Mouse (Mus musculus) liver, embryonic 12.5 days (tissue): ENCODE measurements around the gene Eif3l. TPM values are rescaled to one million over a fixed set of nuclear protein-coding genes. Genes with fewer than 3 reads are reported as not detected.

ENCODE experiments used
- ATAC-seq: fragments of 200-750 bp; cut with Nextera tagmentation; 2 replicates; pipeline ENCODE4 v1.8.0; 2017; ENCODE audit warnings: moderate number of reproducible peaks, mild to moderate bottlenecking, moderate library complexity
- H3K27ac ChIP-seq: fragments of 300-500 bp; sonication (generic); 2 replicates; pipeline ENCODE4 v1.5.1; 2016; ENCODE audit warnings: mild to moderate bottlenecking
- H3K27me3 ChIP-seq: fragments of 300-500 bp; sonication (generic); replicated peaks from 2 replicates; pipeline ENCODE4 v1.6.1; 2016; ENCODE audit warnings: mild to moderate bottlenecking, moderate library complexity
- H3K36me3 ChIP-seq: fragments of 300-500 bp; sonication (generic); 2 replicates; pipeline ENCODE4 v1.6.1; 2016; ENCODE audit warnings: mild to moderate bottlenecking, moderate library complexity
- H3K4me1 ChIP-seq: fragments of 300-500 bp; sonication (generic); 2 replicates; pipeline ENCODE4 v1.6.1; 2016
- H3K4me2 ChIP-seq: fragments of 300-500 bp; sonication (generic); 2 replicates; pipeline ENCODE4 v1.6.1; 2016; ENCODE audit warnings: mild to moderate bottlenecking, moderate library complexity
- H3K4me3 ChIP-seq: fragments of 300-500 bp; sonication (generic); 2 replicates; pipeline ENCODE4 v1.5.1; 2016; ENCODE audit warnings: mild to moderate bottlenecking, moderate library complexity
- H3K9ac ChIP-seq: fragments of 300-500 bp; sonication (generic); 2 replicates; pipeline ENCODE4 v1.6.1; 2016; ENCODE audit warnings: mild to moderate bottlenecking, moderate library complexity
- H3K9me3 ChIP-seq: fragments of 300-500 bp; sonication (generic); replicated peaks from 2 replicates; pipeline ENCODE4 v1.6.1; 2016; ENCODE audit warnings: mild to moderate bottlenecking, moderate library complexity
- WGBS: fragments of 180-500 bp; shearing (Covaris S2); methylation state at CpG from one replicate; pipeline ENCODE4 v1.1.7; 2016; ENCODE audit not compliant: insufficient replicate concordance; 5-methylcytosine and 5-hydroxymethylcytosine counted together
- polyA plus RNA-seq: library from polyadenylated mRNA; unstranded; fragments of >200 nt; fragmentation: Nextera tagmentation; extraction: Ambion mirVana; gene quantifications from 2 replicates; pipeline ENCODE4 v1.2.1, GENCODE M21; 2016

Eif3l gene
- polyA plus RNA-seq, 1 experiment from 2014 or later, result 201 TPM

GRCm38 (mm10) chr15:79068416-79068815 is 6.6 kb upstream of the Eif3l start:
- peaks cover 61% of the 10 kb centered on the region for H3K4me1 ChIP-seq
- no peak overlapping the region for H3K4me3 ChIP-seq
- no peaks in the 10 kb centered on the region for H3K27me3 ChIP-seq
- 46% methylated on average over 3 of the region's 3 CpGs for WGBS
- no peaks in the 10 kb centered on the region for H3K36me3 ChIP-seq
- ATAC-seq, result peak; percentile 76
- no peaks in the 10 kb centered on the region for H3K9me3 ChIP-seq
- peak overlapping the region; percentile 35; the same call in 1 of the 2 replicates for H3K9ac ChIP-seq
- H3K27ac ChIP-seq, result peak overlapping the region; percentile 92
- peak overlapping the region; percentile 52 for H3K4me2 ChIP-seq

- H3K4me3 ChIP-seq, result no peak overlapping the region
- no peak overlapping the region for H3K4me2 ChIP-seq
- peaks cover 7% of the 10 kb centered on the region for H3K36me3 ChIP-seq
- WGBS, result 60% methylated on average over 5 of the region's 5 CpGs
- no peaks in the 10 kb centered on the region for H3K9me3 ChIP-seq
- H3K27ac ChIP-seq, result no peak overlapping the region
- H3K9ac ChIP-seq, result no peak overlapping the region
- no peaks in the 10 kb centered on the region for H3K27me3 ChIP-seq
- peaks cover 51% of the 10 kb centered on the region for H3K4me1 ChIP-seq
- ATAC-seq, result no peak
These were observed 3.6 kb upstream of the Eif3l start for GRCm38 (mm10) chr15:79071117-79072039.

GRCm38 (mm10) chr15:79073752-79074151 is 1.2 kb upstream of the Eif3l start:
- H3K4me1 ChIP-seq, result peaks cover 40% of the 10 kb centered on the region
- H3K4me3 ChIP-seq, result no peak overlapping the region
- no peaks in the 10 kb centered on the region for H3K9me3 ChIP-seq
- H3K27me3 ChIP-seq, result no peaks in the 10 kb centered on the region
- H3K4me2 ChIP-seq, result peak overlapping the region; percentile 94
- no peak for ATAC-seq
- H3K36me3 ChIP-seq, result peaks cover 30% of the 10 kb centered on the region
- H3K9ac ChIP-seq, result no peak overlapping the region
- peak overlapping the region; percentile 3 for H3K27ac ChIP-seq

- Histone ChIP-seq H3K4me2 (peak overlapping the region; percentile 94), H3K27me3 (no peaks in the 10 kb centered on the region), H3K36me3 (peaks cover 37% of the 10 kb centered on the region), H3K9me3 (no peaks in the 10 kb centered on the region), H3K27ac (peak overlapping the region; percentile 81), H3K4me3 (peak overlapping the region; percentile 86), H3K9ac (peak overlapping the region; percentile 84), H3K4me1 (peaks cover 33% of the 10 kb centered on the region)
- 35% methylated on average over 10 of the region's 10 CpGs for WGBS
- ATAC-seq, result no peak
These were observed 533 bp upstream of the Eif3l start for GRCm38 (mm10) chr15:79074446-79074845.

- Histone ChIP-seq H3K4me2 (peak overlapping the region; percentile 94), H3K9me3 (no peaks in the 10 kb centered on the region), H3K36me3 (peaks cover 49% of the 10 kb centered on the region), H3K9ac (peak overlapping the region; percentile 84), H3K27me3 (no peaks in the 10 kb centered on the region), H3K27ac (peak overlapping the region; percentile 81), H3K4me3 (peak overlapping the region; percentile 86), H3K4me1 (peaks cover 30% of the 10 kb centered on the region)
- 14% methylated on average over 15 of the region's 15 CpGs for WGBS
- peak; percentile 25; the same call in 1 of the 2 replicates for ATAC-seq
These were observed 833 bp downstream of the Eif3l start for GRCm38 (mm10) chr15:79075658-79076365.

- WGBS, result 89% methylated on average over 7 of the region's 7 CpGs
- no peak overlapping the region for H3K9ac ChIP-seq
- H3K27me3 ChIP-seq, result no peaks in the 10 kb centered on the region
- H3K27ac ChIP-seq, result no peak overlapping the region
- no peak overlapping the region for H3K4me2 ChIP-seq
- no peak overlapping the region for H3K4me3 ChIP-seq
- no peaks in the 10 kb centered on the region for H3K9me3 ChIP-seq
- ATAC-seq, result no peak
- peaks cover 21% of the 10 kb centered on the region for H3K4me1 ChIP-seq
- H3K36me3 ChIP-seq, result peaks cover 87% of the 10 kb centered on the region
These were observed 4.6 kb downstream of the Eif3l start for GRCm38 (mm10) chr15:79079567-79079966.

GRCm38 (mm10) chr15:79092284-79092683 is 17.3 kb downstream of the Eif3l start:
- no peak overlapping the region for H3K9ac ChIP-seq
- peaks cover 14% of the 10 kb centered on the region for H3K4me1 ChIP-seq
- no peak for ATAC-seq
- no peak overlapping the region for H3K27ac ChIP-seq
- H3K36me3 ChIP-seq, result peaks cover 90% of the 10 kb centered on the region
- no peak overlapping the region for H3K4me2 ChIP-seq
- no peak overlapping the region for H3K4me3 ChIP-seq
- no peaks in the 10 kb centered on the region for H3K27me3 ChIP-seq
- no peaks in the 10 kb centered on the region for H3K9me3 ChIP-seq
- WGBS, result 82% methylated on average over 6 of the region's 6 CpGs

- H3K9me3 ChIP-seq, result no peaks in the 10 kb centered on the region
- peaks cover 23% of the 10 kb centered on the region for H3K4me1 ChIP-seq
- 0 out of 2 replicates have a peak, but pooled peaks cover 3% of the 10 kb centered on the region for H3K27me3 ChIP-seq
- no peak for ATAC-seq
- no peak overlapping the region for H3K4me2 ChIP-seq
- peaks cover 81% of the 10 kb centered on the region for H3K36me3 ChIP-seq
- 76% methylated on average over 7 of the region's 7 CpGs for WGBS
- no peak overlapping the region for H3K9ac ChIP-seq
- H3K27ac ChIP-seq, result no peak overlapping the region
- no peak overlapping the region for H3K4me3 ChIP-seq
These were observed 18.3 kb downstream of the Eif3l start for GRCm38 (mm10) chr15:79093083-79093839.

- no peak overlapping the region for H3K4me3 ChIP-seq
- no peak overlapping the region for H3K9ac ChIP-seq
- WGBS, result 86% methylated on average over 5 of the region's 5 CpGs
- H3K27ac ChIP-seq, result no peak overlapping the region
- 0 out of 2 replicates have a peak, but pooled peaks cover 10% of the 10 kb centered on the region for H3K27me3 ChIP-seq
- H3K4me1 ChIP-seq, result peaks cover 30% of the 10 kb centered on the region
- no peaks in the 10 kb centered on the region for H3K9me3 ChIP-seq
- H3K4me2 ChIP-seq, result no peak overlapping the region
- peaks cover 59% of the 10 kb centered on the region for H3K36me3 ChIP-seq
- ATAC-seq, result no peak
These were observed 20.5 kb downstream of the Eif3l start for GRCm38 (mm10) chr15:79095483-79095882.

- WGBS, result 67% methylated on average over 3 of the region's 3 CpGs
- no peak overlapping the region for H3K27ac ChIP-seq
These were observed 21.6 kb downstream of the Eif3l start for GRCm38 (mm10) chr15:79096556-79096955.

GRCm38 (mm10) chr15:79097135-79097534 is 22.2 kb downstream of the Eif3l start:
- H3K9ac ChIP-seq, result no peak overlapping the region
- 45% methylated on average over 2 of the region's 2 CpGs for WGBS
- H3K4me1 ChIP-seq, result peaks cover 30% of the 10 kb centered on the region
- H3K4me3 ChIP-seq, result no peak overlapping the region
- no peaks in the 10 kb centered on the region for H3K9me3 ChIP-seq
- peaks cover 43% of the 10 kb centered on the region for H3K36me3 ChIP-seq
- 0 out of 2 replicates have a peak, but pooled peaks cover 13% of the 10 kb centered on the region for H3K27me3 ChIP-seq
- no peak for ATAC-seq
- H3K4me2 ChIP-seq, result peak overlapping the region; percentile 17; the same call in 1 of the 2 replicates
- peak overlapping the region; percentile 61; the same call in 1 of the 2 replicates for H3K27ac ChIP-seq

More at GRCm38 (mm10) chr15:79096556-79096955, 21.6 kb downstream of the Eif3l start:
- Histone ChIP-seq H3K36me3 (peaks cover 48% of the 10 kb centered on the region), H3K27me3 (0 out of 2 replicates have a peak, but pooled peaks cover 13% of the 10 kb centered on the region), H3K9ac (no peak overlapping the region), H3K4me1 (peaks cover 30% of the 10 kb centered on the region), H3K4me2 (no peak overlapping the region), H3K4me3 (no peak overlapping the region), H3K9me3 (no peaks in the 10 kb centered on the region)
- ATAC-seq, result no peak
